Mouse (Mus musculus): Measurements from ENCODE around the gene Mif.
A peak's percentile ranks its signal among the peaks of the same experiment; 100 is the strongest.

DNA sequence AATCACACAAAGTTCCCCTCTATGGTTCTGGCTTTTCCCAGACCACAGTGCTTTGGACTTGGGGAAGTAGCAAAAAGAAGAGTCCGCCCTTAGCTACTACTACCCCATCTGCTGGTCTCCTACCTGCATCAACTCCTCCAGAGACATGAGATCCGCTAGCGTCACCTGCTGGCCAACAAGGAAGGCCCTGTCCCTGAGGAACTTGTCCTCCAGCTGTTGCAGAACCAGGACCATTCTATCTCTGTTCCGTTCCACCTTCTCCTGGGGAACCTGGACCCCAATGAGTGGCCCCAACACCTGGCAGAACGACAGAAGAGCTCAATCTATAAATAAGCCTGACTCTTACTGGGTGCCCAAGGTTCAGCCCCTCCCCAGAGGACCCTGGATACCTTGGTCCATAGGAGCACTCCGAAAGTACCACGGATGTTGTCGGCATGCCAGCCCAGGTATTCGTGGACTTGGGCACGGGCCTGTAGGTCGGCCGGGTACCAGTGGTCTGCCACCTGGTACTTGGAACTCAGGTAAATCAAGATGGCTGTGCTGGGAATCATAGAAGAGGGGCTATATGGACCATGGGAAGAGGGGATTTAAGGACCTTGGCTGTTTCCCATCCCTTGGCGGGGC, 27.7 kb downstream of the Mif start:
- TF ChIP-seq POLR2A (IDR thresholded peaks at IDR 0.05; ENCODE audit: low read depth, low read length), result no peak
- peak; percentile 83; the same call in 1 of the 2 replicates for TF ChIP-seq CTCF (IDR thresholded peaks at IDR 0.05; ENCODE audit: borderline replicate concordance, insufficient read depth, low read length)

All from embryonic fibroblast, embryonic 13.5 days (primary cell).